Mouse (Mus musculus) liver, adult 2 months (tissue): ENCODE measurements around the gene Cactin.

Experiments
- CTCF ChIP-seq: fragments of 200-500 bp; IDR thresholded peaks from 2 replicates; pipeline ENCODE4 v1.5.1; 2011; ENCODE audit warnings: low read depth, low read length, control low read depth
- POLR2A ChIP-seq: fragments of 200-500 bp; IDR thresholded peaks from 2 replicates; pipeline ENCODE4 v1.6.1; 2011; ENCODE audit warnings: low read length, control low read depth; ENCODE audit not compliant: insufficient read depth; ENCODE audit errors: extremely low read depth

DNA sequence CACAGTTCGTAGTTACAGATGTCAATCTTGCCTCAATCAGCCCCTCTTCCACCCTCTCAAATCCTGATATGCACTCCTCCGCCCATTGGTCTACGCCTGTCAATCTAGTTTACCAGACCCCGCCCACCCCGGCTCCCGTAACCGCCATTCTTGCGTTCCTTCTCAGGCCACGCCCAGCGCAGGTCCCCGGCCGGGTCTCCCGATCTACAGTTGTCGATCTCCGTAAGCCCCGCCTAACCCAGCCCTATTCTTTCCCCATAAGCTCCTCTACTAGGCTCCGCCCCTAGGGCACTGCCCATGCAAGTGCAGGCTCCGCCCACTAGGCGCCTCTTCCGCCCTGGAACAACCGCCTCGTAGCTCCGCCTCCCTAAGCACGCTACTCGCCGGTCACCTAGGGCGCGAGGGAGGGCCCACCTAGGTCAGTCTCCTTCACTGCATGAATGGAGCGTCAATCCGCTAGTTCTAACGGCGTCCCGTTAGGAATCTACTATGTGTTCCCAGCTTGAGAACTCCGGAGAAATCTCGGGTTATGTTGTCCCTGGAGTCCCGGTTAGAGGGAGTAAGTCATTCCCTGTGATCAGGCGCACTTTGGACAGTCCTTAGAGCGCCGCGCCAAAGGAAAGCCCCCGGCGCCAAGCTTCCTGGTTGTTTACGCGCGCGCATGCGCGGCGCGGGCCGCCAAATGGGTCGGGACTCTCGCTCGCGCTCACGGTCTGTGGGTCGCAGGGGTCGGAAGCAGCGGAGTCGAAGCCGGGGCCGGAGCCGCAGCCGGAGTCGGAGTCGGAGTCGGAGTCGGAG, at the start of gene Cactin:
- TF ChIP-seq CTCF (no peak), POLR2A (peak; percentile 65; the same call in 1 of the 2 replicates)
